Mouse (Mus musculus): ENCODE data around the gene Olfr307.
"Not testable (repeated sequence)": the region's sequence is repeated elsewhere in the genome, so short reads cannot be mapped to it uniquely, and the experiment has no call there.

Gene Olfr307

DNA sequence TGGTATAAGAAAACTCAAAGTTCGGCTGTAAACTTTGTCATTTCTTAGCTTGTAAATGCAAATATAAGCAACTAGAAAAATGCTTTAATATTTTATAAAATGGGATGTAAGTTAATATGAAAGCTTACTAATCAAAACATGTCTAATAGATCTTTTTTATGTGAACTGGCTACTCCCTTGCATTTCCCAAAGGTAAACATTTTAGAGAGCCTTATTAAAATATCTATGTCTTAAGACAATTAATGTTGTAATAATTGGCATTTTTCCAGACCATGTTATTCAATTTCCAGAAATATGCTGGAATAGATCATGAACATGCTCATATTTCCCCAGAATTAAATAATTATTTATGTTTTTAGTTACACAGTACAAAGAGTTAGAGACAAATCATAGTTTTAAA lies at the start of gene Olfr307:
Olfr307 (minus strand) TSS at position 101 of the 400 bp plus-strand sequence.
- DNase-seq (ENCODE audit: low read depth) = no peak

DNA sequence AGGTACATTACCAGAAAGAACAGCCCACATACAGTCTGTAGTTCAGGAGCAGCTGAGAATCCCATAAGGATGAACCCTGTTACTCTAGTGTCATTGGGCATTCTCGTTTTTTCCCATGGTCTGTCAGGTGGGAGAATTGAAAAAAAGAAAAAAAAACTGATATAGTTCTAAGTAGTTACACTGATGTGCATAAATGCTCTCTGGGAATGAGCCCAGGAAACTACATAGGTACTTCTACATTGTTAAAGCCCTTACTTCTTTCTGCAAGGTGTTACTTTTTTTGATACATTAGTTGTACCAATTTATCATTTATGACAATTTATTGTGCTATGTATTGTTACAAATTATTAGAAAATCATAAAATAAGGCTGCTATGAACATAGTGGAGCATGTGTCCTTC lies 49.2 kb upstream of the Olfr307 start, which contains the start of gene Olfr304:
Olfr304 (minus strand) TSS at position 101 of the 400 bp plus-strand sequence.
- no peak for DNase-seq (ENCODE audit: low read depth)

DNA sequence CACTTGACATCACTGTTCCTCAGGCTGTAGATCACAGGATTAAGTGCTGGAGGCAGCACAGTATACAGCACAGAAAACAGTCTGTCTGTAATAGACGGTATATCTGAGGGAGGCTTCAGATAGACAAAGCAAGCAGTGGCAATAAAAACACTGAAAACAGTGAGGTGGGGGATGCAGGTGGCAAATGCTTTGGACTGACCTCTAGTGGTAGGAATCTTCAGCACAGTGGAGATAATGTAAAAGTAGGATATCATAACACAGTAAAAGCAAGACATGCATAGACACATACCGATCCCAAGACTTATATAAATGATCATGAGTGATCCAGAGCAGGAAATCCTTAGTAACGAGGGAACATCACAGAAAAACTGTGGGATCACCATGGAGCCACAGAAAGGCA lies 48.4 kb upstream of the Olfr307 start:
- DNase-seq (ENCODE audit: low read depth) = no peak

DNA sequence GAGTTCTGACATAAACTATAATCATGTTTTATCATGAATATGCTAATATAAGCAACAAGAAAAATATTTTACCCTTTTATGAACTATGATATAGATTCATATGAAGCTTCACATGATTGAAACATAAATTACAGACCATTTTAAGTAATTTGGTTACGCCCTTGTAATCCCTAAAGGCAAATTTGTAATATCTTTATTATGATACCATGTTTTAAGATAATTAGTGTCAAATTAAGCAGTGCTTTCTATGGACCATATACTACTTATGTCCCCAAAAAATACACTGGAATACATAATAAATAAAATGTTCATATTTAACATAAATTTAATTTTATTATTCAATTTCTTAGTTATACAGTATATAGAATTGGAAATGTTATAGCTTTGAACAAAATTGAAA lies 29.4 kb upstream of the Olfr307 start, which contains the start of gene Olfr305:
Olfr305 (minus strand) TSS at position 101 of the 400 bp plus-strand sequence.
- no peak for DNase-seq (ENCODE audit: low read depth)

DNA sequence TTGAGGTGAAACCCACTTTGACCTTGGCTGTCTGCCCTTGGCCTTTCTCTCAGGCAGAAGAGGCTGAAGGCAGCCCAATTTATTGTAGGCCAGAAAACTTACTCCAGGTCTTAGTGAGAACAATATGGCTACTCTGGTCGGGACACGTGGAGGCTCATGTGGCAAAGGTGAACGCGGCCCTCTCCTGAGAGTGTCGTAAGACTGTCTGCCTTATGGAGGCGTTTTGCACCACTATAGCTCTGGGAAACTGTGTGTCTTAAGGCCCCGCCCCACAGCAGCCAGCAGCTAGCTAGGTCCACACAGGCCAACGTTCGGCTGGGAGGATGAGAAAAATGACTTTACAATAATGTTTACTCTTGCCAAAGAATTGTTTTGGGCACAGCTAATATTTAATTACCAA lies 8.9 kb upstream of the Olfr307 start:
- DNase-seq (ENCODE audit: low read depth) = not testable (repeated sequence)

DNA sequence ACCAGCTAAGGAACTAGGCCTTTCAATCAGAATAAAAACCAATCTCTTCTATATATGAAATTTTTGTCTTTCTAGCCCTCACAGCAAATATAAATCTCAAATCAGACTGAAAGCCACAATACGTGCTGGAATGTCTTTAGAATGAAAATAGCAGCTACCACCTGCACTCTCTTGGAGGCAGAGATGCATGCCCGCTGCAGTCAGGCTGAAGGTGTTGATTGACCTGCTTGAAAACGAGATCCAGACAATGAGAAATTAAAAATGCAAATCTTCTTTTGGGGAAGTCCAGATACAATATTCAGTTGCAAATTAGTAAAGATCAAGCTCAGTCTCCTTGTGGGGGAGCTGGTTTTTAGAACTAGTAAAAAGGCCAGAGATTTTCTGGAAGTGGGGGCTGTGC lies 6.9 kb upstream of the Olfr307 start:
- no peak for DNase-seq (ENCODE audit: low read depth)

DNA sequence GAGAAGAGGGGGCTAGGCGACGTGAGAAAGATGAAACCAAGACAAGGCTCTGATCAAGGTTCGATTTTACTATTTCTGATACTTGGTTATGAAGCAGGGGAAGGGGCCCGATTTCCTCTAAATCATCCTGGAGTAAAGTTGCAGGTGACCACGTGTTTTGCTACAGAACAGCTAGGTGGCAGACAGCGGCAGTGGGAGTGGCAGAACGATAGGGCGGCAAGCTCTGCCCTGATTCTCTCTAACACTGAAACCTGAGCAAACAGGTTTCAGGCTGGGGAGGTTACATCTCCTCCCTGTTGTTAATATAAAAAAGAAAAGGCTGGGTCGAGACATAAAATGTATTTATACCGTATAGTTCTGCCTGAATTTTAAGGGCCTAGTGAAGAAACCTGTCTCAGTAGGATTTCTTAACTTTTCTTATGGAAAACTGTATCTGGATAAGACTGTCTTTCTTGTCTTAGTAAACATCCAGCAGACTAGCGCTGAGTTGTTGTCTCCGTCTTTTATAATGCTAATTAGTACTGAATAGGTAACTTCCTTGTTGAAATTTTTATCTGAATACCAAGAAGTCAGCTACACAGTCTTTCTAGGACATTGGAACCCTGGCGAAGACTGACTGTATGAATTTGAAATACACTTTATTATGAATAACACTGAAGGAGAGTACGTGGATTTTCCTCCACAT lies 5.6 kb upstream of the Olfr307 start:
- DNase-seq (ENCODE audit: low read depth) = no peak

DNA sequence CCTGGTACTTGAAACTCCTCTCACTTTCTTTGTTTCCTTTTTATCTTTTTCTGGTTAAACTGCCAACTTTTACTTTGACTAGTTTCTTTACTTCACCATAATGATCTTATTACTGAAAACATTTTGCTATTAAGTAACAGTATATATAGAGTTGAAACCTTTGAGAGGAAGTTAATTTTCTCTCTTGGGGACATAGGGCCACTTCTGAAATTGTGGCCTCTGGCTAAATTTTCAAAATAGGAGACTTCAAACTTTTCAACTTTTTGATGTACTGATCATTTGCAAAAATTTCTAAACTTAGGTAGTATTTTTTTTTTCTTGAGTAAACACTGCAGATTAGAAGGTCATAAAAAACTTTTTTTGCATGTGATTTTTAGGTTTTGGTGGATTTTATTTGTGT lies 11.9 kb downstream of the Olfr307 start, which contains the start of gene Olfr308:
Olfr308 (minus strand) TSS at position 101 of the 400 bp plus-strand sequence.
- no peak for DNase-seq (ENCODE audit: low read depth)

DNA sequence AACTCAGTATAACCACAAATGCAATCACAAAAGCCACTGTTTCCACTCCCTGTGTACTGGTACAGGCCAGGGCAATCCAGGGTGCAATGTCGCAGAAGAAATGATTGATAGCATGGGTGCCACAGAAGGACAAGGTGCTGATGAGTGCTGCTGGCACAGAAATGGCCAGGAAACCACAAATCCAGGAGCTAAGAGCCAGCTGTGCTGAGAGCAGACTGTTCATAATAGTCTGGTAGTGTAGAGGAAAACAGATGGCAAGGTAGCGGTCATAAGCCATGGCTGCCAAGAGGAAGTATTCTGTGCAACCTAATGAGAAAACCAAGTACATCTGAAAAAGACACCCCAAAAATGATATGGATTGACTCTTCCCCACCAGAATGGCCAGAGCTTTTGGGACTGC lies 16.1 kb downstream of the Olfr307 start:
- no peak for DNase-seq (ENCODE audit: low read depth)

DNA sequence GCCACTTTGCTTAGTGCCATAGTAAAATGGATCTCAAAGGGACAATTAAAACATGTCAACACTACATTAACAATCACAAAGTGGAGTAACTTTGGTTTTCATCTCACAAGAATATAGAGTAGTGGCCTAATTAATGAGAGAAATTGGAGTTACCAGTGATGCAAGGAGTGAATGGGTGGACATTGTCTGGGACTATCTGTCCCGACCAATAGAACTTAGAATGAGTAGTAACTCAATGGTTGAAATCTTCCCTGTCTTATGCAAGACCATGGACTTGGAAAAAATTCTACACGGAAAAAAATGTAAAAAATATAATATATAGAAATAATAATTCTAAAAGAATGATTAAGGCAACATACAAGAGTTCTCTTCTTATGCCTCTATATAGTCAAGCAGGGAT lies 23.8 kb downstream of the Olfr307 start, which contains the start of gene Olfr309:
Olfr309 (minus strand) TSS at position 101 of the 400 bp plus-strand sequence.
- no peak for DNase-seq (ENCODE audit: low read depth)
